Mouse (Mus musculus) R1 (cell line): Measurements from ENCODE around the gene Gm34653.

Experiments
- DNase-seq: peaks from one replicate; pipeline ENCODE4 v3.0.0-alpha.2; 2018; ENCODE audit warnings: low read depth, low spot score

Gene Gm34653

GRCm38 (mm10) chr2:34884186-34884585 is 51.4 kb downstream of the Gm34653 start:
- no peak for DNase-seq
